Mouse (Mus musculus) thymus, adult 2 months (tissue): ENCODE data around the gene Gm5622. TPM values are rescaled to one million over a fixed set of nuclear protein-coding genes. Genes with fewer than 3 reads are reported as not detected.
A peak's percentile ranks its signal among the peaks of the same experiment; 100 is the strongest.
"Not testable (repeated sequence)": the region's sequence is repeated elsewhere in the genome, so short reads cannot be mapped to it uniquely, and the experiment has no call there.

ENCODE experiments used
- DNase-seq: peaks from one replicate; pipeline ENCODE4 v3.0.0; 2021
- H3K27ac ChIP-seq: fragments of 200-500 bp; 2 replicates; pipeline ENCODE4 v1.5.1; 2012; ENCODE audit warnings: low read length, control low read depth; ENCODE audit not compliant: control insufficient read depth, insufficient read depth
- H3K27me3 ChIP-seq: fragments of 200-500 bp; 2 replicates; pipeline ENCODE4 v1.6.1; 2012; ENCODE audit warnings: mild to moderate bottlenecking, low read length, moderate library complexity, mixed read lengths; ENCODE audit not compliant: control insufficient read depth, insufficient read depth
- H3K36me3 ChIP-seq: fragments of 200-500 bp; 2 replicates; pipeline ENCODE4 v1.6.1; 2012; ENCODE audit warnings: mild to moderate bottlenecking, low read length, moderate library complexity; ENCODE audit not compliant: control insufficient read depth, insufficient read depth
- H3K4me1 ChIP-seq: fragments of 200-500 bp; replicated peaks from 2 replicates; pipeline ENCODE4 v1.6.1; 2012; ENCODE audit warnings: low read length; ENCODE audit not compliant: control insufficient read depth, insufficient read depth
- H3K4me3 ChIP-seq: fragments of 200-500 bp; 2 replicates; pipeline ENCODE4 v1.5.1; 2012; ENCODE audit warnings: mild to moderate bottlenecking, low read length, control low read depth, moderate library complexity; ENCODE audit not compliant: control insufficient read depth, insufficient read depth
- CTCF ChIP-seq: fragments of 200-500 bp; IDR thresholded peaks from 2 replicates; pipeline ENCODE4 v1.5.1; 2012; ENCODE audit warnings: mild to moderate bottlenecking, control low read depth, low read length, moderate library complexity, borderline replicate concordance; ENCODE audit not compliant: control insufficient read depth, poor library complexity, insufficient read depth; ENCODE audit errors: extremely low read depth
- POLR2A ChIP-seq: fragments of 200-500 bp; IDR thresholded peaks from 2 replicates; pipeline ENCODE4 v1.6.1; 2012; ENCODE audit warnings: mild to moderate bottlenecking, low read length, control low read depth, moderate library complexity; ENCODE audit not compliant: control insufficient read depth, poor library complexity, insufficient read depth; ENCODE audit errors: extremely low read depth
- WGBS: fragments of 180-500 bp; shearing (Covaris S2); methylation state at CpG from one replicate; pipeline ENCODE4 v1.1.7; 2018; 5-methylcytosine and 5-hydroxymethylcytosine counted together
- polyA plus RNA-seq: library from polyadenylated mRNA; depleted of rRNA; stranded (reverse); fragments of >200 nt; gene quantifications from 2 replicates; pipeline ENCODE4 v1.2.3, GENCODE M21; 2012; rRNA removed

The Gm5622 gene
- not detected in 2 replicates for polyA plus RNA-seq

GRCm38 (mm10) chr14:51552490-51552889 is at the start of gene Gm5622:
TSS of gene Gm5622 (plus strand) at chr14:51552790.
- 98% methylated on average over 4 of the region's 4 CpGs for WGBS
- H3K36me3 ChIP-seq: no peaks in the 10 kb centered on the region
- no peaks in the 10 kb centered on the region for H3K4me1 ChIP-seq
- H3K27me3 ChIP-seq: no peaks in the 10 kb centered on the region
- H3K27ac ChIP-seq: no peak within 1 kb of the TSS
- TF ChIP-seq CTCF: no peak
- TF ChIP-seq POLR2A: no peak
- DNase-seq: no peak
- no peak within 1 kb of the TSS for H3K4me3 ChIP-seq

- 99% methylated on average over 8 of the region's 8 CpGs for WGBS
These were observed 45.2 kb upstream of the Gm5622 start for GRCm38 (mm10) chr14:51507416-51507815.

GRCm38 (mm10) chr14:51573963-51574362 is 21.4 kb downstream of the Gm5622 start, which contains the start of gene Gm17175:
TSS of gene Gm17175 (minus strand) at chr14:51574063.
- not testable (repeated sequence) for H3K36me3 ChIP-seq, H3K4me3 ChIP-seq, H3K4me1 ChIP-seq, DNase-seq, H3K27ac ChIP-seq, H3K27me3 ChIP-seq
- WGBS: 94% methylated on average over 2 of the region's 2 CpGs

More at GRCm38 (mm10) chr14:51507416-51507815, 45.2 kb upstream of the Gm5622 start:
- Histone ChIP-seq H3K4me1 (no peaks in the 10 kb centered on the region), H3K27me3 (no peaks in the 10 kb centered on the region), H3K36me3 (no peaks in the 10 kb centered on the region), H3K27ac (no peak overlapping the region), H3K4me3 (no peak overlapping the region)
- TF ChIP-seq POLR2A: no peak
- no peak for TF ChIP-seq CTCF
- no peak for DNase-seq

- 98% methylated on average over 4 of the region's 4 CpGs for WGBS
These were observed 39.4 kb downstream of the Gm5622 start, which contains the start of gene Gm17174 for GRCm38 (mm10) chr14:51592039-51592438. TSS of gene Gm17174 (minus strand) at chr14:51592139.

GRCm38 (mm10) chr14:51611210-51611609 is 58.6 kb downstream of the Gm5622 start, which contains the start of gene Gm17078:
TSS of gene Gm17078 (minus strand) at chr14:51611310.
- no peaks in the 10 kb centered on the region for H3K36me3 ChIP-seq
- no peak for DNase-seq
- H3K4me1 ChIP-seq: no peaks in the 10 kb centered on the region
- TF ChIP-seq POLR2A (no peak), CTCF (no peak)
- WGBS: 97% methylated on average over 1 of the region's 1 CpGs
- H3K27me3 ChIP-seq: no peaks in the 10 kb centered on the region
- no peak within 1 kb of the TSS for H3K27ac ChIP-seq
- H3K4me3 ChIP-seq: no peak within 1 kb of the TSS

More at GRCm38 (mm10) chr14:51592039-51592438, 39.4 kb downstream of the Gm5622 start, which contains the start of gene Gm17174:
- H3K27me3 ChIP-seq, H3K27ac ChIP-seq, DNase-seq, H3K4me3 ChIP-seq, H3K4me1 ChIP-seq, H3K36me3 ChIP-seq: not testable (repeated sequence)

GRCm38 (mm10) chr14:51632426-51632825 is 79.8 kb downstream of the Gm5622 start:
- DNase-seq: peak; percentile 14
- not testable (repeated sequence) for H3K27me3 ChIP-seq, H3K4me1 ChIP-seq, H3K27ac ChIP-seq, H3K4me3 ChIP-seq, H3K36me3 ChIP-seq
- 97% methylated on average over 1 of the region's 1 CpGs for WGBS

- WGBS: 94% methylated on average over 1 of the region's 1 CpGs
- not testable (repeated sequence) for H3K27me3 ChIP-seq
These were observed 83.0 kb downstream of the Gm5622 start, which contains the start of gene Gm4181 for GRCm38 (mm10) chr14:51635566-51635965. TSS of gene Gm4181 (minus strand) at chr14:51635666.

More at GRCm38 (mm10) chr14:51635566-51635965, 83.0 kb downstream of the Gm5622 start, which contains the start of gene Gm4181:
- not testable (repeated sequence) for H3K4me3 ChIP-seq, H3K27ac ChIP-seq, H3K36me3 ChIP-seq, H3K4me1 ChIP-seq, DNase-seq
